Mouse (Mus musculus) bone marrow, adult 2 months (tissue): ENCODE results near the gene Elmod2. TPM values are rescaled to one million over a fixed set of nuclear protein-coding genes. Genes with fewer than 3 reads are reported as not detected.
"Not testable (repeated sequence)": the region's sequence is repeated elsewhere in the genome, so short reads cannot be mapped to it uniquely, and the experiment has no call there.

Experiments
- H3K27ac ChIP-seq: fragments of 200-500 bp; 2 replicates; pipeline ENCODE4 v1.5.1; 2012; ENCODE audit warnings: low read depth, mild to moderate bottlenecking, control low read depth, inconsistent platforms, low read length; ENCODE audit not compliant: control insufficient read depth, poor library complexity, insufficient read depth
- H3K4me1 ChIP-seq: fragments of 200-500 bp; 2 replicates; pipeline ENCODE4 v1.6.1; 2011; ENCODE audit warnings: low read length; ENCODE audit not compliant: control insufficient read depth, insufficient read depth
- H3K4me3 ChIP-seq: fragments of 200-500 bp; replicated peaks from 2 replicates; pipeline ENCODE3; 2011; ENCODE audit warnings: mild to moderate bottlenecking, low read depth, low read length, control low read depth; ENCODE audit not compliant: control insufficient read depth
- CTCF ChIP-seq: fragments of 200-500 bp; IDR thresholded peaks from 2 replicates; pipeline ENCODE4 v1.5.1; 2011; ENCODE audit warnings: low read length, control low read depth; ENCODE audit not compliant: control insufficient read depth, insufficient read depth
- POLR2A ChIP-seq: fragments of 200-500 bp; IDR thresholded peaks from 2 replicates; pipeline ENCODE4 v1.6.1; 2011; ENCODE audit warnings: low read depth, mild to moderate bottlenecking, control low read depth, low read length, borderline replicate concordance; ENCODE audit not compliant: control insufficient read depth
- WGBS: fragments of 180-500 bp; shearing (Covaris S2); methylation state at CpG from one replicate; pipeline ENCODE4 v1.1.7; 2018; 5-methylcytosine and 5-hydroxymethylcytosine counted together
- polyA plus RNA-seq: library from polyadenylated mRNA; stranded (reverse); fragments of >200 nt; gene quantifications from 2 replicates; pipeline ENCODE4 v1.2.4, GENCODE M21; 2011; ENCODE audit warnings: low replicate concordance; ENCODE audit not compliant: missing spikeins, insufficient read depth, insufficient read length

The Elmod2 gene
- polyA plus RNA-seq, 1 experiment = 4.3 TPM

DNA sequence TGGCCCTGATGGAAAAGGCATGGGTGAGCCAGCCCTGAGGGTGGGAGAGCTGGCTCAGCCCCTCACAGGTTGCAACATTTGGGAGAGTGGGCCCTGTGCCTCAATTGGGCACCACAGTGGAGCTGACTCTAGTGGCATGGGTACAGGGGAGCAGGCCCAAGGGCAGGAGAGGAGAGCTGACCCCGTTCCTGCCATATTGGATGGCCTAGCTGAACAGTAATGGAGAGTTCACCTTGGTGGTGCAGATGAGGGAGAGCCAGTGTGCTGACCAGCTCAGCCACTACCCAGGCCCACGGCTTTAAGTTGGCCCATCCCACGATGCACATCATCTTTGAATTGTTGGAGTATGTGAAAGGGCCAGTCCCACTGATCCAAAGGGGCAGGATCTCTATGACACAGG lies 9.8 kb upstream of the Elmod2 start:
- H3K27ac ChIP-seq = no peak overlapping the region
- TF ChIP-seq POLR2A (no peak), CTCF (no peak)
- WGBS = 80% methylated on average over 3 of the region's 3 CpGs
- no peak overlapping the region for H3K4me3 ChIP-seq
- no peaks in the 10 kb centered on the region for H3K4me1 ChIP-seq

DNA sequence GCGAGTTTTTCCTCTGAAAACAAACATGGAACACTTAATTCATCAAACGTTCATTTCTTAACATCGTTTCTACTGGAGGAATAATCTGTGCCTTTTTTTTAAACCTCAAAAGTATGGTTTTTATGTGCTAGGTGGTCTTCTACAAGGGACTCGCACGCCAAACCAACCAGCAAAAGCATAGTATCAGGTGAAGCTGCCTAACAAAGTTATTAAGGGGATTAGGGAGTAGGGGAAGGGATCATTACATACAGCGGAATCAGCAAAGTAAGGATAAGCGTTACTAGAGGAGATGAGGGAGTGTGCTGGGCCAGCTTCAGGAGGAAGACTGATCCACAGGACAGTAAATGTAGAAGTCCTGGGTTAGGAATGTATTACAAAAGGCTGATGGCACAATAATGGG lies 578 bp upstream of the Elmod2 start:
- 26% methylated on average over 7 of the region's 7 CpGs for WGBS
- Histone ChIP-seq H3K4me1 (no peaks in the 10 kb centered on the region; the same call in 1 of the 2 replicates), H3K27ac (no peak overlapping the region), H3K4me3 (peak overlapping the region; percentile 73)
- no peak for TF ChIP-seq CTCF
- no peak for TF ChIP-seq POLR2A

DNA sequence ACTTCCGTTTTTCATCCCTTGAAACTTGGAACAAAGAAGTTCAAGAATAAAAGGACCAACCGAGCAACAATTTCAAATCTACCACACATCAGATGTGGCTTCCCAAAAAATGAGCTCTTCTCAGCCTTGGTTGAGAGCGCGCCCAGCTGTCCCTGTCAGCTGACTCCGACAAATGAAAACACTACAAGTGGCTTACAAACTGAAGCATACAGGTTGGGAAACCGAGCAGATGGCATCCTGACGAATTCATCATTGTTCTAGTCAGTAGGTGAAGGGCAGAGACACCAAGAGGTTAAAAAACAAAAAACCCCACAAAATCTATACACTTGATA lies 753 bp downstream of the Elmod2 start:
- Histone ChIP-seq H3K27ac (no peak overlapping the region), H3K4me3 (peak overlapping the region; percentile 98), H3K4me1 (no peaks in the 10 kb centered on the region; the same call in 1 of the 2 replicates)
- no peak for TF ChIP-seq POLR2A
- TF ChIP-seq CTCF = no peak
- WGBS = 8% methylated on average over 7 of the region's 7 CpGs

DNA sequence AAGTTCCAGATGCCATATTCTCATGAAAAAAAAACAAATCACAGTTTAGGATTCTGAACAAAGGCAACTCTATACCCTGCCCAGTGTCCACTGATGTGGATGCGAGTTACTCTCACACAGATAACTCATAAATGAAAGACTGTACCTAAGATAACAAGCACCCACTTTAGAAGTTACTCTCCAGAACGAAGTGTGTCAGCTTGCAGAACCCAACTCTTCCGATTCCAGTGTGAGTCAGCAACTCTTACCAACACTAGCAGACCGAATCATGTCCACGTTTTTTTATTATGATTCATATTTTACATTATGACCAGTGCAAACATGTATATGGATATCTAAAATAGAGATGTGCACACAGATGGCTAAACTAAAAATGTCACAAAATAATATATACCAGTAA lies 4.4 kb downstream of the Elmod2 start:
- Histone ChIP-seq H3K4me3 (no peak overlapping the region), H3K27ac (no peak overlapping the region), H3K4me1 (no peaks in the 10 kb centered on the region; the same call in 1 of the 2 replicates)
- no peak for TF ChIP-seq POLR2A
- TF ChIP-seq CTCF = no peak
- WGBS = 88% methylated on average over 5 of the region's 5 CpGs

DNA sequence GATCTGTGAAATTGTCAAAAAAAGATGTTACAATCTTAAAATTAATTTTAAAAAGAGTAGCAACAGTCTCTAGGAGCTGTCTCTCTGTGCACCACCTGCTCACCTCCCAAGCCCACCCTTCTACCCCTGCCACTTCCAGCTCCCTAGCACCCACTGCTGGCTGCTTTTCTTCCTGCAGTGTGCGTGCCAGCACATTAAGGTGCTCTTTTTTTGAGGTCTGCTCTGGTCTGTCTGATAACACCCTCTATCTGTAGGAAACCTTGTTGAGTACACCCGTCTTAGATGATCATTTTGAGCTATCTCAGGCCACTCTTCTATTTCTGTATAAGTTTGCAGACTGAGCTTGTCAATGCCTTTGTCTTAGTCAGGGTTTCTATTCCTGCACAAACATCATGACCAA lies 9.2 kb downstream of the Elmod2 start:
- Histone ChIP-seq H3K27ac (no peak overlapping the region), H3K4me1 (no peaks in the 10 kb centered on the region), H3K4me3 (no peak overlapping the region)
- TF ChIP-seq POLR2A = no peak
- peak; percentile 23; the same call in 1 of the 2 replicates for TF ChIP-seq CTCF
- 79% methylated on average over 2 of the region's 2 CpGs for WGBS

DNA sequence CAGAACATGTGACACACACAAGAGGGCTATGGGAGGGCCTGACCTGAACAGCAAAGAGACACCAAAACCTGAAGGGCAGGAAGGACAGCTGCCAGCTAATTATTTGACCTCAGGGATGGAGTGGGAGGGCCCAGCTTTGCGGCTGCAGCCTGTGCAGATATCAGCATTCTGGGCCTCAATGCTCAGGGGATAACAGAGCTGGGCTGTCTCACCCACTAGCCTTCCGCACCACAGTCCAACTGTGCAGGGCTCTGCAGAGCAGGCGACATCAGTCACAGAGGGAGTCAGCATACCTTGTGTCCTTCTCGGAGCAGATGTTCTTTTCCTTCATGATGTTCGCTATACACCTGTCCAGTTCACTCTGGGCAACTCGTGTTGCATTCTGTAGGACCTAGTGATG lies 9.9 kb downstream of the Elmod2 start:
- no peaks in the 10 kb centered on the region for H3K4me1 ChIP-seq
- 90% methylated on average over 6 of the region's 6 CpGs for WGBS
- H3K27ac ChIP-seq = no peak overlapping the region
- H3K4me3 ChIP-seq = no peak overlapping the region
- TF ChIP-seq POLR2A (no peak), CTCF (no peak)

DNA sequence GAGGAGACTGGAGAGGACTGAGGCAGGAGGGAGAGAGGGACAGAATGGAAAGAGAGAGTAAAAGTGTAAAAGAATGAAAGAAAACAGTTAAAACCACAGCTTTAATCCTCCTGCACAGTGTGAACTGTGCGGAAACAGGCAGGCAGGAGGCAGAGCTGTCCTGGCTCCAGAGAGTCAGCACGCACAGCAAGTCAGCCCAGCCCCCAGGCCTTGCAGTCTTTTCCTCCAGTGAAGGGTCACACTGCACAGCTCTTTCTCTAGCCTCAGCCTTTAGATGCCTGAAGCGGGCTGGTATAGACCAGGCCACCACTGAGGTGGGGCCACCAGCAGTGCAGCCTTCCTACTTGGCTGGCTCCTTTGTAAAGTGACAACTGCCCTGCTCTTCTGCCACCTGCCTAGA lies 11.7 kb downstream of the Elmod2 start:
- Histone ChIP-seq H3K4me1 (no peaks in the 10 kb centered on the region), H3K27ac (no peak overlapping the region), H3K4me3 (no peak overlapping the region)
- 91% methylated on average over 3 of the region's 3 CpGs for whole genome bisulfite sequencing
- TF ChIP-seq CTCF (no peak), POLR2A (no peak)

DNA sequence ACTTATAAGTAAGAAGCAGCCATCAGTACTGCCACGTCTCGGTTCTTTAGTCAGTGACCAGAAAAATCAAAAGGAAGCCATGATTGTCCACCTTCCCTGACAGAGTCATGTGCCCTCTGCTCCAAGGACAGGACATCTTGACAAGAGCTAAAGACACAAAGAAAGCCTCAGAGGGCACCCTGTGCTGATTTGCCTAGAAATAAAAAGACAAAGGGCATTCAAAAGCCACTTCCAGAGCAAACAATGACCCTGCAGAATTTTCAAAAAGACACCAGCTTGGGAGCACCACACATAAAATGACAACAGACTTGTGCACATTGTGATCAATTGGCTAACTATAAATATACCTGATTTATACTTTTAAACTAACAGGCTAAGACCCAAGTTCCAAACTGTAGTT lies 16.6 kb downstream of the Elmod2 start:
- H3K4me1 ChIP-seq = no peaks in the 10 kb centered on the region
- TF ChIP-seq CTCF = no peak
- TF ChIP-seq POLR2A = no peak
- H3K4me3 ChIP-seq = no peak overlapping the region
- WGBS = 91% methylated on average over 2 of the region's 2 CpGs
- H3K27ac ChIP-seq = no peak overlapping the region

DNA sequence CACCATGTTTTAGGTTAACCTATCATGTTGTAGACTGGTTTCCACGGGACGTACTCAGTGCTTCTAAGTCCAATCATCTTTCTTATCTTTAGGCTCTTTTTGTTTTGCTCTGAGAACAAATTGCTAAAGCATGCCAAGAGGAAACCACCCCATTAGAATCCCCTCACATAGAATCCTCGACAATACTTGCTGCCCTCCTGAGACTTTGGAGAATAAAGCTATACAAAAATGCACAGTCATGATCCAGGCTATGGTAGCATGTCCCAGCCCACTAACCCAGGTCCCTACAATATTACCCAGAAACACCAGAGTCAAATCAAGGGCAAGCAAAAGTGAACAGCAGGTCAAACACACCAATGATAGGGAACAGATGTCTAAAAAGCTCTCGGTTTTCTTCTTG lies 17.2 kb downstream of the Elmod2 start:
- H3K27ac ChIP-seq, H3K4me1 ChIP-seq, H3K4me3 ChIP-seq: not testable (repeated sequence)
- 86% methylated on average over 4 of the region's 4 CpGs for WGBS

DNA sequence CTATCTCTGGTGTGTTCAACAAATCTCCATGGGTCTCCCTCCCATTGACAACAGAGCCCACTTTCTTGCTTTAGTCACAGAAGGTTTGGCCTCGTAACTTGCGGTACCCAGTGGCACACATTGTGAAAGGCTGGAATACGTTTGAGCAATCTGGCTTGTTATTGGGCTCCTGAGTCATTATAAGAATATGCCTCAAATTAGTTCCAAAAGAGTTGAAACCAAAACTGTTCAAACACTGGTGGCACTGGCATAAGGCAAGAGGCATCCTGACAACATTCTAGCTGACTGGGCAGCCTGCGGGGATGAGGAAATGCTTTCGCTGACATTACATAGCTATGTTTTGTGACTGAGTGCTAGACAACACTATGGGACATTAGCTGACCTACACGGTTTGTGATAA lies 22.4 kb downstream of the Elmod2 start:
- no peak for TF ChIP-seq POLR2A
- TF ChIP-seq CTCF = no peak
- Histone ChIP-seq H3K4me3 (no peak overlapping the region), H3K27ac (no peak overlapping the region), H3K4me1 (no peaks in the 10 kb centered on the region)
- 86% methylated on average over 6 of the region's 6 CpGs for WGBS
